Mouse (Mus musculus): ENCODE measurements around the gene Mapk7. TPM values are rescaled to one million over a fixed set of nuclear protein-coding genes. Genes with fewer than 3 reads are reported as not detected.
A peak's percentile ranks its signal among the peaks of the same experiment; 100 is the strongest.

The Mapk7 gene
- polyA plus RNA-seq, 1 experiment from 2014 or later: 36.3 TPM

- WGBS: 61% methylated on average over 17 of the region's 17 CpGs
- no peaks in the 10 kb centered on the region for H3K27me3 ChIP-seq (replicated peaks)
- H3K36me3 ChIP-seq: no peaks in the 10 kb centered on the region
- 0 out of 2 replicates have a peak, but pooled peaks cover 7% of the 10 kb centered on the region for H3K4me1 ChIP-seq (replicated peaks)
- no peak overlapping the region for H3K9ac ChIP-seq
- peak overlapping the region; percentile 49 for H3K4me2 ChIP-seq (replicated peaks)
- H3K27ac ChIP-seq: no peak overlapping the region
- no peaks in the 10 kb centered on the region for H3K9me3 ChIP-seq
- ATAC-seq: no peak
- no peak overlapping the region for H3K4me3 ChIP-seq (replicated peaks)
Observed at GRCm38 (mm10) chr11:61477566-61478508, 16.4 kb downstream of the Mapk7 start.

GRCm38 (mm10) chr11:61476786-61477382 is 17.3 kb downstream of the Mapk7 start:
- Histone ChIP-seq H3K36me3 (no peaks in the 10 kb centered on the region), H3K9ac (no peak overlapping the region), H3K9me3 (no peaks in the 10 kb centered on the region), H3K4me2 (replicated peaks) (peak overlapping the region; percentile 49), H3K27me3 (replicated peaks) (no peaks in the 10 kb centered on the region), H3K4me3 (replicated peaks) (no peak overlapping the region), H3K4me1 (replicated peaks) (0 out of 2 replicates have a peak, but pooled peaks cover 7% of the 10 kb centered on the region), H3K27ac (no peak overlapping the region)
- peak; percentile 76; the same call in 1 of the 2 replicates for ATAC-seq
- WGBS: 42% methylated on average over 12 of the region's 12 CpGs

GRCm38 (mm10) chr11:61473630-61474029 is 20.6 kb downstream of the Mapk7 start:
- ATAC-seq: no peak
- Histone ChIP-seq H3K4me1 (replicated peaks) (0 out of 2 replicates have a peak, but pooled peaks cover 2% of the 10 kb centered on the region), H3K9me3 (no peaks in the 10 kb centered on the region), H3K36me3 (no peaks in the 10 kb centered on the region), H3K27me3 (replicated peaks) (no peaks in the 10 kb centered on the region), H3K4me3 (replicated peaks) (no peak overlapping the region), H3K4me2 (replicated peaks) (no peak overlapping the region), H3K27ac (no peak overlapping the region), H3K9ac (no peak overlapping the region)
- WGBS: 75% methylated on average over 4 of the region's 4 CpGs

DNA sequence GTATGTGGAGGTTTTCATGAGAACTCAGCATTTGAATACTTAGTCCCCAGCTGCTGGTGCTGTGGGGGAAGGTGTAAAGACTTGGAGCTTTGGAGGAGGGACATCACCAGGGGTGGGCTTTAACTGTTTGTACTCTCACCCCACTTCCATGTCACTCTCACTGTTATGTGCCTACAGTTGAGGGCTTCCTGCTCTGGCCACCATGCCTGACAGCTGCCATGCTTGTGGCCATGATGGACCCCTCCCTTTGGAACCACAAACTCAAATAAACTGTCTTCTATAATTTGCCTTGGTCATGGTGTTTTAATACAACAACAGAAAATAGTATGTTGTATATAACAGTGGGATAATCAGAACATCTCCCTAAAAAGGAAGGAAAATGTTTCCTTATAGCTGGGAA is 23.3 kb downstream of the Mapk7 start:
- H3K4me2 ChIP-seq (replicated peaks): no peak overlapping the region
- no peaks in the 10 kb centered on the region for H3K4me1 ChIP-seq (replicated peaks)
- H3K36me3 ChIP-seq: no peaks in the 10 kb centered on the region
- no peak for ATAC-seq
- H3K27ac ChIP-seq: no peak overlapping the region
- H3K4me3 ChIP-seq (replicated peaks): no peak overlapping the region
- H3K27me3 ChIP-seq (replicated peaks): no peaks in the 10 kb centered on the region
- H3K9me3 ChIP-seq: no peaks in the 10 kb centered on the region
- H3K9ac ChIP-seq: no peak overlapping the region

- H3K4me3 ChIP-seq (replicated peaks): no peak overlapping the region
- no peaks in the 10 kb centered on the region for H3K36me3 ChIP-seq
- H3K4me2 ChIP-seq (replicated peaks): no peak overlapping the region
- H3K4me1 ChIP-seq (replicated peaks): 0 out of 2 replicates have a peak, but pooled peaks cover 2% of the 10 kb centered on the region
- H3K27ac ChIP-seq: no peak overlapping the region
- WGBS: 57% methylated on average over 7 of the region's 7 CpGs
- H3K9me3 ChIP-seq: no peaks in the 10 kb centered on the region
- ATAC-seq: no peak
- no peak overlapping the region for H3K9ac ChIP-seq
- no peaks in the 10 kb centered on the region for H3K27me3 ChIP-seq (replicated peaks)
Observed at GRCm38 (mm10) chr11:61469317-61469917, 24.8 kb downstream of the Mapk7 start.

DNA sequence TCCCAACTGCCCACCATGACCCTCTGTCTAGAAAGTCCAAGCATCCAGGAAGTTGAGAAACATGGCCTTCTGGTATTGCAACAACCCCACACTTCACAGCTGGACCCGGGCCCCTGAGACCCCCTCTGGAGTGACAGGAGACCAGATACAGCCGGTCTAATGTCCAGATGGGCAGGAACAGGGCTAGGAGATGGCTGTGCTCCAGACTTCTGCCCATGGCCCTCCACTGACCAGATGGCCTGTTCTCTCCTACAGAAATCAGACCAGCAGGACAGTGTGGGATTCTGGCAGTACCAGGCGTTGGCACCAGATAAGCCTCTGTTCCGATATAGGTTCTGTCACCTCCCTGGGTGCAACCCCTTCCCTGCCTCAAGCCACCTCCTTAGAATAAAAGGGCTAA is 25.7 kb downstream of the Mapk7 start:
- H3K27me3 ChIP-seq (replicated peaks): no peaks in the 10 kb centered on the region
- H3K9ac ChIP-seq: no peak overlapping the region
- 0 out of 2 replicates have a peak, but pooled peaks cover 2% of the 10 kb centered on the region for H3K4me1 ChIP-seq (replicated peaks)
- H3K4me3 ChIP-seq (replicated peaks): no peak overlapping the region
- no peak overlapping the region for H3K4me2 ChIP-seq (replicated peaks)
- H3K36me3 ChIP-seq: no peaks in the 10 kb centered on the region
- ATAC-seq: no peak
- no peaks in the 10 kb centered on the region for H3K9me3 ChIP-seq
- H3K27ac ChIP-seq: no peak overlapping the region
- WGBS: 85% methylated on average over 4 of the region's 4 CpGs

GRCm38 (mm10) chr11:61465422-61465821 is 28.8 kb downstream of the Mapk7 start:
- H3K4me3 ChIP-seq (replicated peaks): no peak overlapping the region
- H3K9me3 ChIP-seq: no peaks in the 10 kb centered on the region
- 33% methylated on average over 4 of the region's 4 CpGs for WGBS
- no peaks in the 10 kb centered on the region for H3K36me3 ChIP-seq
- ATAC-seq: 0 out of 2 replicates have a peak, but pooled peaks have one; percentile 41
- H3K9ac ChIP-seq: no peak overlapping the region
- no peaks in the 10 kb centered on the region for H3K27me3 ChIP-seq (replicated peaks)
- 0 out of 2 replicates have a peak, but pooled peaks cover 2% of the 10 kb centered on the region for H3K4me1 ChIP-seq (replicated peaks)
- no peak overlapping the region for H3K4me2 ChIP-seq (replicated peaks)
- H3K27ac ChIP-seq: peak overlapping the region; percentile 64

GRCm38 (mm10) chr11:61464071-61464470 is 30.1 kb downstream of the Mapk7 start:
- Histone ChIP-seq H3K9ac (no peak overlapping the region), H3K36me3 (no peaks in the 10 kb centered on the region), H3K27me3 (replicated peaks) (no peaks in the 10 kb centered on the region), H3K27ac (peak overlapping the region; percentile 64; the same call in 1 of the 2 replicates), H3K9me3 (no peaks in the 10 kb centered on the region), H3K4me1 (replicated peaks) (0 out of 2 replicates have a peak, but pooled peaks cover 2% of the 10 kb centered on the region), H3K4me3 (replicated peaks) (no peak overlapping the region), H3K4me2 (replicated peaks) (no peak overlapping the region)
- no peak for ATAC-seq
- WGBS: 61% methylated on average over 2 of the region's 2 CpGs

- WGBS: 70% methylated on average over 24 of the region's 24 CpGs
- Histone ChIP-seq H3K9ac (no peak overlapping the region), H3K27ac (no peak overlapping the region), H3K4me1 (replicated peaks) (peaks cover 11% of the 10 kb centered on the region; the same call in 1 of the 2 replicates), H3K9me3 (no peaks in the 10 kb centered on the region), H3K36me3 (no peaks in the 10 kb centered on the region), H3K4me3 (replicated peaks) (no peak overlapping the region), H3K4me2 (replicated peaks) (no peak overlapping the region), H3K27me3 (replicated peaks) (no peaks in the 10 kb centered on the region)
- ATAC-seq: no peak
Observed at GRCm38 (mm10) chr11:61449499-61450292, 44.5 kb downstream of the Mapk7 start.

- 0 out of 2 replicates have a peak overlapping the region, but pooled peaks have one; percentile 20 for H3K27ac ChIP-seq
- no peak overlapping the region for H3K4me2 ChIP-seq (replicated peaks)
- no peaks in the 10 kb centered on the region for H3K9me3 ChIP-seq
- H3K9ac ChIP-seq: no peak overlapping the region
- no peak for ATAC-seq
- H3K4me1 ChIP-seq (replicated peaks): peaks cover 5% of the 10 kb centered on the region; the same call in 1 of the 2 replicates
- no peaks in the 10 kb centered on the region for H3K27me3 ChIP-seq (replicated peaks)
- no peaks in the 10 kb centered on the region for H3K36me3 ChIP-seq
- 69% methylated on average over 9 of the region's 9 CpGs for WGBS
- H3K4me3 ChIP-seq (replicated peaks): no peak overlapping the region
Observed at GRCm38 (mm10) chr11:61448599-61449225, 45.5 kb downstream of the Mapk7 start.

DNA sequence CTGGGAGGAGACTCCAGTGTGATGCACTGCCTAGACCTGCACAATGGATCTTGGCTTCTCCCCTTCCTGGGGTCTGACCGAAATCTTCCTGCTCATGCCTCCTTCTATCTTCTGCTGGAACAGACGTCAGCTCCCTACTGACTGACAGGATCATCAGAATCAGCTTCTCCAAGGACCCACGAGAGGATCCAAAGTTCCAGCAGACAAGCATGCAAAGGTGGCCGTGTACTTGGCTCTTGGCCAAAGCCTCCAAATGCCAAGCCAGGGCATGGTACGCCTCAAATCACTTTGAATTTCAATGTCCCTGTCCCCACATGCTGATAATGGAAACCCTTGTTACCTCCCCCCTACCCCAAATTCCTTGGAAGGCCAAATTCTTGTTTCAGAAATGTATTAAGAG is 46.2 kb downstream of the Mapk7 start:
- Histone ChIP-seq H3K36me3 (no peaks in the 10 kb centered on the region), H3K9me3 (no peaks in the 10 kb centered on the region), H3K9ac (no peak overlapping the region), H3K4me3 (replicated peaks) (no peak overlapping the region), H3K27ac (no peak overlapping the region), H3K4me1 (replicated peaks) (0 out of 2 replicates have a peak, but pooled peaks cover 2% of the 10 kb centered on the region), H3K27me3 (replicated peaks) (no peaks in the 10 kb centered on the region), H3K4me2 (replicated peaks) (no peak overlapping the region)
- no peak for ATAC-seq
- 65% methylated on average over 5 of the region's 5 CpGs for WGBS
